Comparison of ENCODE assay signal across 21 mouse cellular contexts in the genomic region with DNA sequence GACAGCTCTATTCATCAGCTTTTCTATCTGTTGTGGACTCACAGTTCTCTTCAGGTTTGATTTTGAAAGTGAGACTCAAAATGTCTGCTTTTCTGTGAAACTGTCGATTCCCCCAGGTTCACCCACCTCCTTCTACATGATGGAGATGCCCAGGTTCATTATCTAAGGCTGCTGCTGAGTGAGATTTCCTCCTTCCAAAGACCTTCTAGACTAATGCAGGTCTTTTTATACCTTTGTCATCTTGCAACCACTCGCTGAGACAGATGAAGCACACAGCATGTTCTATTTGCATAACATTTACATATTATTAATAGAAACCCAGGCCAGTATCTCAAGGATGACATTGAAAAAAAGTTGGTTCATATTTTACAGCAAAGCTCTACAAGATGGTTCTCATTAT.
A peak's percentile ranks its signal among the peaks of the same experiment; 100 is the strongest.
DNase-seq lines count a peak whose midpoint lies in the region; ATAC-seq lines count a peak whose summit lies in the region.
"Had no signal": no experiment of that assay in that cellular context is flagged by ENCODE, and none has a peak within 500 bp of the region (broad histone marks: within the 10 kb centered on the region; RNA-seq: fewer than 3 reads in every experiment).

No protein-coding gene starts in this region.

- H3K4me3 ChIP-seq in hindbrain, embryonic 12.5 days = no peak overlapping the region
- no peak overlapping the region for H3K4me3 ChIP-seq in hindbrain, embryonic 13.5 days
- H3K4me3 ChIP-seq in midbrain, embryonic 13.5 days (replicated peaks) = no peak overlapping the region
- H3K4me3 ChIP-seq in midbrain, embryonic 16.5 days (ENCODE audit: low read depth, low read length) = no peak overlapping the region
- H3K4me3 ChIP-seq: embryonic facial prominence, embryonic 13.5 days; forebrain, embryonic 13.5 days; heart, embryonic 15.5 days had no signal

- H3K9me3 ChIP-seq in hindbrain, embryonic 12.5 days (replicated peaks) = no peaks in the 10 kb centered on the region
- no peaks in the 10 kb centered on the region for H3K9me3 ChIP-seq in hindbrain, embryonic 13.5 days
- no peaks in the 10 kb centered on the region for H3K9me3 ChIP-seq in midbrain, embryonic 13.5 days
- H3K9me3 ChIP-seq in midbrain, embryonic 16.5 days (replicated peaks; ENCODE audit: control insufficient read depth, low read length, poor library complexity, severe bottlenecking) = no peaks in the 10 kb centered on the region
- H3K9me3 ChIP-seq: embryonic facial prominence, embryonic 13.5 days; forebrain, embryonic 13.5 days; heart, embryonic 15.5 days had no signal

- ATAC-seq in hindbrain, embryonic 12.5 days (ENCODE audit: low FRiP score) = no peak
- ATAC-seq in hindbrain, embryonic 13.5 days (ENCODE audit: low FRiP score) = no peak
- ATAC-seq in midbrain, embryonic 13.5 days = no peak
- no peak for ATAC-seq in midbrain, embryonic 16.5 days
- ATAC-seq: forebrain, embryonic 13.5 days; hindbrain, postnatal 0 days; Patski had no signal

- peak; percentile 66 for DNase-seq in brain, adult 2 months (ENCODE audit: low read depth, low spot score)
- no peak for DNase-seq in right cerebral cortex, postnatal 36 days (ENCODE audit: low spot score in 2 of 2)
- DNase-seq: adrenal gland, adult 2 months; adrenal gland, postnatal 25 days; cerebellum, adult 11-12 months; cerebellum, adult 9-10 months; cerebellum, postnatal 25 days; gastrocnemius, postnatal 10 days; heart, adult 18-20 months; heart, postnatal 14 days had no signal

- no peak overlapping the region for H3K4me2 ChIP-seq in hindbrain, embryonic 12.5 days (replicated peaks)
- H3K4me2 ChIP-seq in hindbrain, embryonic 13.5 days = no peak overlapping the region
- no peak overlapping the region for H3K4me2 ChIP-seq in midbrain, embryonic 13.5 days (replicated peaks)
- no peak overlapping the region for H3K4me2 ChIP-seq in midbrain, embryonic 16.5 days (ENCODE audit: low read length)
- H3K4me2 ChIP-seq: embryonic facial prominence, embryonic 13.5 days; forebrain, embryonic 13.5 days; heart, embryonic 11.5 days; heart, embryonic 15.5 days had no signal

- H3K27ac ChIP-seq in hindbrain, embryonic 12.5 days = peak overlapping the region; percentile 40; the same call in 1 of the 2 replicates
- H3K27ac ChIP-seq in hindbrain, embryonic 13.5 days = no peak overlapping the region
- H3K27ac ChIP-seq in midbrain, embryonic 13.5 days = peak overlapping the region; percentile 35; the same call in 1 of the 2 replicates
- H3K27ac ChIP-seq in midbrain, embryonic 16.5 days (ENCODE audit: low read length) = no peak overlapping the region
- H3K27ac ChIP-seq: embryonic facial prominence, embryonic 13.5 days; forebrain, embryonic 13.5 days; heart, embryonic 15.5 days; hindbrain, postnatal 0 days had no signal

- H3K27me3 ChIP-seq in hindbrain, embryonic 12.5 days = no peaks in the 10 kb centered on the region
- H3K27me3 ChIP-seq in hindbrain, embryonic 13.5 days = no peaks in the 10 kb centered on the region
- no peaks in the 10 kb centered on the region for H3K27me3 ChIP-seq in midbrain, embryonic 13.5 days
- no peaks in the 10 kb centered on the region for H3K27me3 ChIP-seq in midbrain, embryonic 16.5 days (ENCODE audit: control insufficient read depth, insufficient read depth, low read depth, low read length)
- H3K27me3 ChIP-seq: CH12.LX; embryonic facial prominence, embryonic 13.5 days; forebrain, embryonic 13.5 days; heart, embryonic 15.5 days; Patski had no signal

- H3K36me3 ChIP-seq in hindbrain, embryonic 12.5 days = no peaks in the 10 kb centered on the region
- no peaks in the 10 kb centered on the region for H3K36me3 ChIP-seq in hindbrain, embryonic 13.5 days
- H3K36me3 ChIP-seq in midbrain, embryonic 13.5 days = no peaks in the 10 kb centered on the region
- no peaks in the 10 kb centered on the region for H3K36me3 ChIP-seq in midbrain, embryonic 16.5 days (ENCODE audit: control insufficient read depth, insufficient read depth, low read length)
- H3K36me3 ChIP-seq: embryonic facial prominence, embryonic 13.5 days; heart, embryonic 15.5 days had no signal

- H3K9ac ChIP-seq in hindbrain, embryonic 12.5 days = no peak overlapping the region
- H3K9ac ChIP-seq in hindbrain, embryonic 13.5 days = no peak overlapping the region
- H3K9ac ChIP-seq in midbrain, embryonic 13.5 days (replicated peaks) = no peak overlapping the region
- no peak overlapping the region for H3K9ac ChIP-seq in midbrain, embryonic 16.5 days (ENCODE audit: low read depth, low read length)
- H3K9ac ChIP-seq: embryonic facial prominence, embryonic 13.5 days; forebrain, embryonic 13.5 days; heart, embryonic 15.5 days had no signal

- 61% methylated on average over 2 of the region's 2 CpGs for WGBS in hindbrain, embryonic 12.5 days
- 50% methylated on average over 2 of the region's 2 CpGs for WGBS in hindbrain, embryonic 13.5 days
- WGBS in midbrain, embryonic 13.5 days = 54% methylated on average over 2 of the region's 2 CpGs
- 41% methylated on average over 2 of the region's 2 CpGs for WGBS in midbrain, embryonic 16.5 days

- H3K4me1 ChIP-seq in hindbrain, embryonic 12.5 days = peaks cover 5% of the 10 kb centered on the region
- H3K4me1 ChIP-seq in hindbrain, embryonic 13.5 days (replicated peaks) = peaks cover 9% of the 10 kb centered on the region
- H3K4me1 ChIP-seq in midbrain, embryonic 13.5 days (replicated peaks) = peaks cover 5% of the 10 kb centered on the region; the same call in 1 of the 2 replicates
- no peaks in the 10 kb centered on the region for H3K4me1 ChIP-seq in midbrain, embryonic 16.5 days (ENCODE audit: control insufficient read depth, insufficient read depth, low read length)
- H3K4me1 ChIP-seq: embryonic facial prominence, embryonic 13.5 days; forebrain, embryonic 13.5 days; heart, embryonic 15.5 days had no signal

Comparison
In these comparisons a context has a peak if more than half of its experiments do, and no peak if none do; other contexts are left out.
1. H3K27ac ChIP-seq: peak in hindbrain, embryonic 12.5 days (single experiment) and midbrain, embryonic 13.5 days (single experiment); none in hindbrain, embryonic 13.5 days (single experiment) and midbrain, embryonic 16.5 days (single experiment).